Mouse (Mus musculus) liver, adult 2 months (tissue): Measurements from ENCODE around the gene Abr.

Experiments
- CTCF ChIP-seq: fragments of 200-500 bp; IDR thresholded peaks from 2 replicates; pipeline ENCODE4 v1.5.1; 2011; ENCODE audit warnings: low read depth, low read length, control low read depth
- POLR2A ChIP-seq: fragments of 200-500 bp; IDR thresholded peaks from 2 replicates; pipeline ENCODE4 v1.6.1; 2011; ENCODE audit warnings: low read length, control low read depth; ENCODE audit not compliant: insufficient read depth; ENCODE audit errors: extremely low read depth

GRCm38 (mm10) chr11:76410826-76411225 is 211.3 kb downstream of the Abr start:
- TF ChIP-seq CTCF (peak; percentile 65), POLR2A (no peak)
